Mouse (Mus musculus) cerebellum, adult 2 months (tissue): ENCODE measurements around the gene Denr.

Source experiments
- CTCF ChIP-seq: fragments of 200-500 bp; IDR thresholded peaks from 2 replicates; pipeline ENCODE4 v1.5.1; 2011; ENCODE audit warnings: low read depth, mild to moderate bottlenecking, control low read depth, low read length, moderate library complexity, borderline replicate concordance; ENCODE audit not compliant: insufficient read depth
- POLR2A ChIP-seq: fragments of 200-500 bp; IDR thresholded peaks from 2 replicates; pipeline ENCODE4 v1.6.1; 2011; ENCODE audit warnings: low read length, control low read depth, borderline replicate concordance; ENCODE audit not compliant: insufficient read depth

DNA sequence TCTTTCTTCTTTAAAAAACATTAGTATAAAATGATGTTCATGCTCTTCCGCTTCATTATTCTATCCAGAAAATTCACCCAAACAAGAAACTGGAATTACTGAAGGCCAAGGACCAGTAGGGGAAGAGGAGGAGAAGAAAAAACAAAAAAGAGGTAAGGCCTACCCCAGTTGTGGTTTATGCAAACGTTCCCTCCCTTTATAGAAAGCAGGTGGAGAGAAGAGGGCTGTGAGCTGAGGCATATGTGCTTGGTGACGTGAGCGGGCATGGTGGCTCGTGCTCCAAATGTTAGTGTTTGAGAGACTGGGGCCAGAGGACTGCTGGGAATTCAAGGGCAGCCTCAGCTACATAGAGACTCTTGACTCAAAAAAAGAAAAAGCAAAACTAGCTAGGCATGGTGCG lies 15.1 kb downstream of the Denr start:
- TF ChIP-seq POLR2A (no peak), CTCF (no peak)
